ENCODE assay signal across 9 mouse cellular contexts in the genomic region with DNA sequence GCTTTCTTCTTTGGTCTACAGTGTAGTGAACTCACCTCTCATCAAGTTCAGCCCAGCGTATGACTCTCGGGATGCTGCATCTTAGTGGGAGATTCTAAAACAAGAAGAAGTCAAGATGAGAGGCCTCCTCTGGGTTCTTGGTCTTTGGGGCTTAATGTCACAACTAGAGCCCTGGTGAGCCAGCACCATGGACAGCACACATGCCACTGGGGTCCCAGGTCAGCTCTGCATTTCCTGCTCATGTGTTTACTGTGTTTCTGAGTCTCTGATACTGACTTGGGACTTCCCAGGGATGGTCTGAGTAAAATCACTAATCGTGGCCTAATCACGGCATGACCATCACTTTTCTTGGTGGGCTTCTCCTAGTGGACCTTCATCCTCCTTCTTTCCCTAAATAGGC. TPM values are rescaled to one million over a fixed set of nuclear protein-coding genes. Genes with fewer than 3 reads are reported as not detected.
DNase-seq lines count a peak whose midpoint lies in the region; ATAC-seq and TF ChIP-seq lines count a peak whose summit lies in the region.
"Had no signal": no experiment of that assay in that cellular context is flagged by ENCODE, and none has a peak within 500 bp of the region (broad histone marks: within the 10 kb centered on the region; RNA-seq: fewer than 3 reads in every experiment).

No protein-coding gene starts in this region.

- H3K9ac ChIP-seq in kidney, postnatal 0 days (ENCODE audit: low read depth, low read length), result no peak overlapping the region
- no peak overlapping the region for H3K9ac ChIP-seq in limb, embryonic 14.5 days (ENCODE audit: low read depth, low read length, severe bottlenecking)
- H3K9ac ChIP-seq: liver, embryonic 13.5 days had no signal

- H3K27me3 ChIP-seq in kidney, postnatal 0 days (ENCODE audit: insufficient read depth, low read length), result no peaks in the 10 kb centered on the region
- H3K27me3 ChIP-seq in limb, embryonic 14.5 days (ENCODE audit: control insufficient read depth, insufficient read depth, low read length), result no peaks in the 10 kb centered on the region

- no peaks in the 10 kb centered on the region for H3K9me3 ChIP-seq in kidney, postnatal 0 days (replicated peaks; ENCODE audit: low read length)
- H3K9me3 ChIP-seq in limb, embryonic 14.5 days (ENCODE audit: control insufficient read depth, low read length), result no peaks in the 10 kb centered on the region
- H3K9me3 ChIP-seq: liver, embryonic 13.5 days had no signal

- H3K36me3 ChIP-seq in kidney, postnatal 0 days (ENCODE audit: insufficient read depth, low read length), result no peaks in the 10 kb centered on the region
- no peaks in the 10 kb centered on the region for H3K36me3 ChIP-seq in limb, embryonic 14.5 days (ENCODE audit: control insufficient read depth, insufficient read depth, low read length)
- H3K36me3 ChIP-seq: liver, embryonic 13.5 days had no signal

- no peak overlapping the region for H3K4me2 ChIP-seq in kidney, postnatal 0 days (ENCODE audit: low read length)
- H3K4me2 ChIP-seq in limb, embryonic 14.5 days (replicated peaks; ENCODE audit: low read depth, low read length, severe bottlenecking), result no peak overlapping the region
- H3K4me2 ChIP-seq: liver, embryonic 13.5 days had no signal

- no peak overlapping the region for H3K4me3 ChIP-seq in kidney, postnatal 0 days (replicated peaks; ENCODE audit: low read depth, low read length)
- no peak overlapping the region for H3K4me3 ChIP-seq in limb, embryonic 14.5 days (replicated peaks; ENCODE audit: low read length)
- H3K4me3 ChIP-seq: liver, embryonic 13.5 days had no signal

- TF ChIP-seq POLR2A in limb, embryonic 14.5 days (IDR thresholded peaks at IDR 0.05; ENCODE audit: borderline replicate concordance, extremely low read depth, insufficient read depth, insufficient read length), result no peak

- peaks cover 3% of the 10 kb centered on the region; the same call in 1 of the 2 replicates for H3K4me1 ChIP-seq in kidney, postnatal 0 days (replicated peaks; ENCODE audit: insufficient read depth, low read length)
- H3K4me1 ChIP-seq in limb, embryonic 14.5 days (ENCODE audit: control insufficient read depth, insufficient read depth, low read length), result peaks cover 5% of the 10 kb centered on the region
- H3K4me1 ChIP-seq: liver, embryonic 13.5 days had no signal

- DNase-seq in kidney, postnatal 0 days (ENCODE audit: low spot score), result peak; percentile 77
- no peak for DNase-seq in kidney, adult 18-20 months
- DNase-seq in B cell, adult 2 months, result peak; percentile 15 to 16
- peak; percentile 20 for DNase-seq in adipocyte (ENCODE audit: low spot score)
- DNase-seq in limb, embryonic 14.5 days (ENCODE audit: low spot score), result peak; percentile 38
- DNase-seq in left cerebral cortex, adult 11 months (ENCODE audit: low spot score), result no peak
- no peak for DNase-seq in cerebellum, adult 11 months
- DNase-seq: liver, embryonic 13.5 days; right cerebral cortex, postnatal 14 days had no signal

- 52% methylated on average over 4 of the region's 4 CpGs for WGBS in kidney, postnatal 0 days
- 46% methylated on average over 4 of the region's 4 CpGs for WGBS in limb, embryonic 14.5 days

- TF ChIP-seq CTCF in kidney, postnatal 0 days (IDR thresholded peaks at IDR 0.05; ENCODE audit: low read depth), result no peak

- no peak for ATAC-seq in kidney, postnatal 0 days (replicated peaks; ENCODE audit: low FRiP score, low read depth)
- no peak for ATAC-seq in limb, embryonic 14.5 days (ENCODE audit: low FRiP score, low read depth)

- H3K27ac ChIP-seq in kidney, postnatal 0 days, result no peak overlapping the region
- no peak overlapping the region for H3K27ac ChIP-seq in limb, embryonic 14.5 days (replicated peaks; ENCODE audit: low read depth, low read length)
- H3K27ac ChIP-seq: liver, embryonic 13.5 days had no signal

RNA-seq across cellular contexts. Expression of a gene that starts 28.3 kb away (rescaled TPM):
- polyA plus RNA-seq in kidney, postnatal 0 days (2015; fragmentation: Nextera tagmentation; extraction: Ambion mirVana), result 6.6 and 7.6 TPM in 2 replicates
- polyA plus RNA-seq in limb, embryonic 14.5 days (2012; rRNA removed), result 12.7 and 15.9 TPM in 2 replicates
- polyA plus RNA-seq in limb, embryonic 14.5 days (2014; fragmentation: Nextera tagmentation; extraction: Ambion mirVana), result 6.9 and 7.0 TPM in 2 replicates

RNA-seq across cellular contexts. Expression of a gene that starts 36.4 kb away (rescaled TPM):
- polyA plus RNA-seq in kidney, postnatal 0 days (2015; fragmentation: Nextera tagmentation; extraction: Ambion mirVana), result 0.15 TPM in 1 of 2 replicates, not detected in the other
- 0.10 and 0.11 TPM in 2 replicates for polyA plus RNA-seq in limb, embryonic 14.5 days (2012; rRNA removed)
- not detected in 2 replicates for polyA plus RNA-seq in limb, embryonic 14.5 days (2014; fragmentation: Nextera tagmentation; extraction: Ambion mirVana)
- polyA plus RNA-seq: liver, embryonic 13.5 days had no signal

RNA-seq across cellular contexts. Expression of a gene that starts 37.4 kb away (rescaled TPM):
- polyA plus RNA-seq in kidney, postnatal 0 days (2015; fragmentation: Nextera tagmentation; extraction: Ambion mirVana), result 71.9 and 79.6 TPM in 2 replicates
- polyA plus RNA-seq in limb, embryonic 14.5 days (2012; rRNA removed), result 84.5 and 92.2 TPM in 2 replicates
- polyA plus RNA-seq in limb, embryonic 14.5 days (2014; fragmentation: Nextera tagmentation; extraction: Ambion mirVana), result 77.3 and 82.3 TPM in 2 replicates

RNA-seq across cellular contexts. Expression of a gene that starts 37.5 kb away (rescaled TPM):
- polyA plus RNA-seq in kidney, postnatal 0 days (2015; fragmentation: Nextera tagmentation; extraction: Ambion mirVana), result 1.0 and 1.2 TPM in 2 replicates
- 0.63 and 0.95 TPM in 2 replicates for polyA plus RNA-seq in limb, embryonic 14.5 days (2012; rRNA removed)
- 0.69 and 0.91 TPM in 2 replicates for polyA plus RNA-seq in limb, embryonic 14.5 days (2014; fragmentation: Nextera tagmentation; extraction: Ambion mirVana)

RNA-seq across cellular contexts. Expression of a gene that starts 49.0 kb away (rescaled TPM):
- polyA plus RNA-seq in kidney, postnatal 0 days (2015; fragmentation: Nextera tagmentation; extraction: Ambion mirVana), result 41.6 and 46.6 TPM in 2 replicates
- 23.3 and 29.0 TPM in 2 replicates for polyA plus RNA-seq in limb, embryonic 14.5 days (2012; rRNA removed)
- polyA plus RNA-seq in limb, embryonic 14.5 days (2014; fragmentation: Nextera tagmentation; extraction: Ambion mirVana), result 20.3 and 21.4 TPM in 2 replicates

Comparison
In these comparisons a context has a peak if more than half of its experiments do, and no peak if none do; other contexts are left out.
1. DNase-seq: peak in kidney, postnatal 0 days (single experiment), B cell, adult 2 months (2 of 2), adipocyte (single experiment) and limb, embryonic 14.5 days (single experiment); none in kidney, adult 18-20 months (single experiment), left cerebral cortex, adult 11 months (single experiment) and cerebellum, adult 11 months (single experiment).